Mouse (Mus musculus) spleen, adult 2 months (tissue): ENCODE results near the gene Esyt3.

Source experiments
- CTCF ChIP-seq: fragments of 200-500 bp; IDR thresholded peaks from 2 replicates; pipeline ENCODE4 v1.5.1; 2011; ENCODE audit warnings: mild to moderate bottlenecking, inconsistent platforms; ENCODE audit not compliant: insufficient read depth, insufficient read length, insufficient replicate concordance; ENCODE audit errors: extremely low read depth
- POLR2A ChIP-seq: fragments of 200-500 bp; IDR thresholded peaks from 2 replicates; pipeline ENCODE4 v1.6.1; 2011; ENCODE audit warnings: low read depth, low read length, inconsistent platforms

DNA sequence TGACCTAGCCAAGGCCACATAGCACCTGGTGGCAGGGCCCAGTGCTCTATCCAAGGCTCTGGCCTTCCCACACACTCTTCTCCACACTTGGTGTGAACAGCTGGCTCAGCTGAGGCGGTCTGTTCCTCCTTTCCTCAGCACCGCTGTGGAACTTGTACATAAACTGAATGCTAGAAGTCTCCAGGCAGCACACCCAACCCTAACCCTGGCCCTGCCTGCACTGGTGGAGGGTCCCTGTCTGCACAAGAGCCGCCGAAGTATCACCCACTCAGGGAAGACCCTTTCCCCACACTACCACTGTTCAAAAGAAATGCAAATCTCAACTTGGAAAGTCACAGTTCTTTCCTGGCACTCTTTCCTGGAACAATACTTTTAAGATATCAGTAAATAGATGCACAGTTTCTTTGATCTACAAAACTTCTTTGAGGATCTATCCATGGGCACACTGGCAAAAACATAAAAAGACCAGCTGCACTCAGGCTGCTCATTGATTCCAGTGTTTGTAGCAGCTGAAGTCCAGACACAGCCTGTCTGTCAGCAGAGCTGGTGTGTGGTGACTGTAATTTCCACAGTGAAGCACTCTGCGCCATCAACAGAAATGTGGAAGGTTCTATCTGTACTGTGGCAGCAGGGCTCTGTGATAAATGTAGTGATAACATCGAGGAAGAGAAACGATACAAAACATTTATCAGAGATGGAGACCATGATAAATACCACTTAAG, 33.0 kb downstream of the Esyt3 start:
- no peak for TF ChIP-seq POLR2A
- TF ChIP-seq CTCF, result no peak
